Mouse (Mus musculus) inflammation-experienced regulatory T-cells, adult 6 months (primary cell): ENCODE measurements around the gene Faf1. TPM values are rescaled to one million over a fixed set of nuclear protein-coding genes. Genes with fewer than 3 reads are reported as not detected.
A peak's percentile ranks its signal among the peaks of the same experiment; 100 is the strongest.

Experiments
- ATAC-seq: one replicate; pipeline ENCODE4 v1.8.0; 2017
- polyA plus RNA-seq, 3 experiments: library from polyadenylated mRNA; unstranded; fragments of 100-300 nt; shearing (Covaris generic); gene quantifications; one replicate each; pipeline ENCODE4 v1.2.1; 2017

The Faf1 gene
- polyA plus RNA-seq, 3 experiments from 2014 or later = 3.1 to 5.0 (median 4.8) TPM

GRCm38 (mm10) chr4:109792331-109792730 is 115.9 kb downstream of the Faf1 start:
- no peak for ATAC-seq

GRCm38 (mm10) chr4:109793072-109793471 is 116.7 kb downstream of the Faf1 start:
- ATAC-seq = no peak

DNA sequence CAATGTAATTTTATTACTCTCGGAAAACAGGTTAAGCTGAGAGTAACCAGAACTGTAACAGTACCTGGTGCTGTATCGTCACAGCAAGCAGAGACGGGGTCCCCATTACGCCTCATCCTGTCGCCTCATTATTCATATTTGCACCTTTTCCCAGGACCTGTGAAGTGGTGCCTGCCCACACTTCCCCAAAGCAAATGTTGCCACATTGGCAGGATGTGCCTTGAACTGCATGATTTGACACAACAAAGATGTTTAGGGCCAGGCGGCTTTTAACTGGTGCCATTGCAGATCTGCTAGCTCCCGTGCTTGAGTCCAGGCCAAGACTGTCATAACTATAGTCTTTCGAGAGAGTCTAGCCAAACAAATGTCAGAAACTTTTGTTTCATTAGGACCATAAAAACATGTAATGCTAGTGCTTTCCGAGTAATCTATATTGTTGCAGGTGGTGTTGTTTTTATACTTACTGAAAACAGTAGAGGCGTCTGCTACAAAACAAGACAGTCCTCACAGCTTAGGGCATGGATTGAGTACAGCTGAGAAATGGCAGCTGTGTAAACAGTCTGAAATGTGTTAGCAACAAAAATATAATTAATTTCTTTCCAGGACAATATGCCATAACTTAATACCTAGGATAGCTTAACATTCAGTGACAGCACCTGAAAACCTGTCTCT is 121.3 kb downstream of the Faf1 start:
- no peak for ATAC-seq

DNA sequence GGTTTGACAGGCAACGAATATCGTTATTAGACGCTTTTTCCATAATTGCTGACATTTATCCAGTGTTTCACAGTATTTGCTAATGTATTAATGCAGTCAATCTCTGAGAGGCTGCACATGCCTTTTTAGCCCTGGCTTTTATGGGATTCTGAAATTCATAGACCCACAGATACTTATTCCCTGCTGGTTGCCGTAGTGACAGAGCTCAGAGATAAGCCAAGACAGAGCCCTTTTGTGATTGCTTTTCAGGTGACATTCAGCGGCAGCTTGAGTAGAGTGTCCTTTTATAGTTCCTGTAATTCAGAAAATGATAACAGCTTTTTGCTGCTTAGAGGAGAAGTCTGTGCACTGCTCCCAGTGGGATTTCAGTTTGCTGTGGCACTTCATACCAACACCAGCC is 130.0 kb downstream of the Faf1 start:
- ATAC-seq = no peak

DNA sequence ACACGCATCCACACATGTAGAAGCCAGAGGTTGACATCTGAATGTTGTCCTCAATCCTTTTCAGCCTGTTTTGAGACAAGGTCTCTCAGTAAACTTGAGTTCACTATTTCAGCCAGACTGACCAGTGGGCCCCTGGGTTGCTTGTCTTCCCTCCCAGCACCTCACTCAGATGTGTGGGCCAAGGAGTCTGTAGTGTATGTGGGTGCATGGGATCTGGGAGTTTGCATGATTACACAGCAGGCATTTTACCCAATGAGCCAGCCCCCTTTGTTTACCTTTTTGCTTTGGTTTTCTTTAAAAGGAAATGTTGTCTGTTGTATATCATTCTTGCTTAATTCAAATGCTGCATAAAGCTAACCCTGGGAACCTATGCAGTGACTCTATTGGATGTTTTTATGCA is 138.8 kb downstream of the Faf1 start:
- ATAC-seq = no peak

DNA sequence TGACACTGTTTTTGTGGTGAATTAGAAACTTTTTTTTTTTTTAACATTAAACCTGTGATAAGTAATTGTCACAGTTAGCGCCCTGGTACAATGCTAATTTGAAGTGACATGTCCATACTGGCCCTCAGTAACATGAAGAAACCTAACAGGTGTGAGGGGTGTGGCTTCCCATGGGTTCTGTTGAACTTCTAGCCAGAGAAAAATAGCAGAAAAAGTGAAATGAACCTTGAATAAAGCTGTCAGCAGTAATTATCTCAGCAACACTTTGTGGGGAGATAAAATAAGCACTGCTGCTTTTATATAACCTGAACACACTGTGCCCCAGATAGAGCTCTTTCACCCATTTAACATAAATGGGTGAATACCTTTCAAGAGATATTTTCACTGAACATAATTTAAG is 139.2 kb downstream of the Faf1 start:
- no peak for ATAC-seq

- no peak for ATAC-seq
Measured at GRCm38 (mm10) chr4:109819455-109819854, 143.1 kb downstream of the Faf1 start.

- ATAC-seq = peak; percentile 60
Measured at GRCm38 (mm10) chr4:109829800-109830199, 153.4 kb downstream of the Faf1 start.

GRCm38 (mm10) chr4:109857851-109858250 is 181.5 kb downstream of the Faf1 start:
- ATAC-seq = no peak

GRCm38 (mm10) chr4:109858571-109859392 is 182.4 kb downstream of the Faf1 start:
- no peak for ATAC-seq

GRCm38 (mm10) chr4:109859401-109859800 is 183.0 kb downstream of the Faf1 start:
- ATAC-seq = no peak

DNA sequence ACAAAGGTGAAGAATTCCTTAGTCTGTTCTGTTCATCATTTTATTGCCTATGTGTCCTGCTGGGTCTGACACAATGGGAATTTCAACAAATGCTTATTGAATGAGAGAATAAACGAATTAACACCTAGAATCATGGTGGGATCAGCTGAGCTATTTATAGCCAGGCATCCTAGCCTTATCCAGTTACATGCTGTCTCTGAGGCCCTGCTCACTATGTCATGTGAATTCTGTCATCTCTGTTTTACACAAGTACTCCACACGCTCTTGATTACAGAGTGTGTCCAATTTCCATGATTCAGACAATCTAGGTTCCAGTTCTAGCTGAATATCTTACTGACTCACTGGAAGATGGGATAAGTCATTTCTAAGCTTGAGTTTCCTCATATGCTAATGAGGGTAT is 183.9 kb downstream of the Faf1 start:
- ATAC-seq = no peak

DNA sequence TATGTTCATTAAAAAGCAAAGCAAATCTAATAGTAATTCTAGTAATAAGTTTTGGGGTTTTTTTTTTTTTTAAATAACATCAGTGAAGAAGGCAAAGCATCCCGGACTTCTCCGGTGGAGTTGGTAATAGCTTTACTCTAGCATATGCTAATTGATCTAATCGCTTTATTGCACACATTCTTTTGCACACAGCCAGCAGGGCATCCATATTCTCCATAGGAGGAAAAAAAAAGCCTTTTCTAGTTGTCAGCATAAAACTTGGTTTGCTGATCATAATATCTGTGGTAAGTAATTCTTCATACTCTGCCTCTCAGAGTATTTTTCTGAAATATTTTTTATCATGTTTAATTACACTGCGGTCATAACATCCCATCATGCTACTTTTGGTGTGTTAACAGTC is 185.9 kb downstream of the Faf1 start:
- no peak for ATAC-seq

GRCm38 (mm10) chr4:109863021-109863420 is 186.6 kb downstream of the Faf1 start:
- no peak for ATAC-seq

DNA sequence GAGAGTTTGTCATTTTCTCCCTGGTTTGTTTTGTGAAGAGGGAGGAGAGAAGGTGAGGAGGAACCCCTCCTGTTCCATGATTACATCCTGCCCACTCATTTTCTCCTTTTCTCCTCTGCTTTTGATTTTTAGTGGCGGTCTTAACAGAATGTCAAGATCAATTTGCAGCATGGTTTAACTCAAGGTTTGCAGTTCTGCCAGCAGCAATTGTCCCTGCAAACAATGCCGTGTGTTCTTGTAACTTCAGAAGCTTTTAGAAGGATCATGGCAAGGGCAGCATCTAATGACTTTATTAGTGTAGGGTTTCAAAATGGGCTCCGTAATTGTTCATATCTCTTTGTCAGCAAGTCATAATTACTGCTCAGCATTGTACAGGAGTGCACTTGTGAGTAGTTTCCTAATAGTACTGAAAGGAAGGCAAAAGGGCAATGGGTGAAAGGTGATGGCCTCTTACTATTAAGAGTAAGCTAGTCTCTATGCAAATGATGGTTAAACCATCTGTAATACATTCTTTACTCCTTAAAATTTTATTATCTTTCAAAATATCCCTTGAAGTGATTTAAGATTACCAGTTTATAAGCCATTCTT is 192.6 kb downstream of the Faf1 start:
- ATAC-seq = no peak

DNA sequence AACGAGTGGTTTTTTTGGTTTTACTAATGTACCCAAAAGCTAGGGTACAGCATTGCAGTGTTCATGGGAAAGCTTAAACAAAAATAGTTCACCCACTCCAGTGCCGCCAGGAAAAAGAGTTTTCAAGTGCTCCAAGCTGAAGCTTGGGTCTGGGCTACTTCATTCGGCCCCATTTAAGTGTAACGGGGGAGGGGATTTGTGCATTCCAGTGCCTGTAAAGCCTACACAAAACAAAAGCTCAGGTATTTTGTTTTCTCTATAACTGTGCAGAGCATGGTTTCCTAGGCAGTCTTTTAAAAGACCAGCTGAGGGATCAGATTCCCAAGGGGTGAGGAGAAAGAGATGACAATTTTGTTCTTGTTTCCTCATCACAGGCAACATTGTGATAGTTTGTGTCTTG is 207.9 kb downstream of the Faf1 start:
- no peak for ATAC-seq

- no peak for ATAC-seq
Measured at GRCm38 (mm10) chr4:109887856-109888357, 211.5 kb downstream of the Faf1 start.

- ATAC-seq = no peak
Measured at GRCm38 (mm10) chr4:109897810-109898566, 221.6 kb downstream of the Faf1 start.

DNA sequence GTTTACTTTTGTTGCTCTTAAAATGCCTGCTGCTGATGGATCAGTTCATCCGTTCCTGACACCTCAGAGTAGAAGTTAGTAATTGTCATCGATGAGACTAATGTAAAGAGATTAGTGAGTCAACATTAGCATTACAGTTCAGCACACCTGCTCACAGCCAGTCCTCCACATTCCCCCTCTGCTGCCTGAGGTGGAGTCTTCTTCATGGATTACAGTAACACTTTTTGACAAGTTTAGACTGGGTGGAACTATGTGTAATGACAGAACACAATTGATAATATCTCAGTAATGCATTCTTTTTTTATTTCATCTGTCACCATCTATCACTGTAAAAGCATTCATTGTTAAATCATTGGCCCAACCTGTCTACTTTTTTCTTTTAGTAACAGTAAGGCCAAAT is 224.7 kb downstream of the Faf1 start:
- ATAC-seq = no peak

DNA sequence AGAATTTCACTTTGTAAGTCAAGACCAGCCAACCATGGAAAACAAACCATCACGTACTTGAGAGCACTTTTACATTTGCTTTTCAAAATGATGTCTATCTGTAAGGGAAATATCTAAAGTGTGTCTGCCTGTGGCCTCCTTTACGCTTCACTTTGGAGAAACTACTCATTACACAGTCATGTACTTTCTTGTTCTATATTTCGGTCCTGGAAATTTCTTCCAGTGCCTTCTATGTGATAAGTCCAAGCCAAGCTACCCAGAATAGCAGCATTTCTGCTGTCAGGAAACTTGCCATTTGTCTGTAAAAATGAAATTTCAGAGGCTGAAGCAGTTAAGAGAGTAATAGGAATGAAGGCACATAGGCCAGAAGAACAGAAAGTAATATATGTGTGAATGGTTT is 228.1 kb downstream of the Faf1 start:
- no peak for ATAC-seq

- no peak for ATAC-seq
Measured at GRCm38 (mm10) chr4:109929058-109929457, 252.7 kb downstream of the Faf1 start.

GRCm38 (mm10) chr4:109930445-109930844 is 254.1 kb downstream of the Faf1 start:
- no peak for ATAC-seq

GRCm38 (mm10) chr4:109930935-109931334 is 254.5 kb downstream of the Faf1 start:
- no peak for ATAC-seq
